Mouse (Mus musculus): ENCODE results near the gene Myb. TPM values are rescaled to one million over a fixed set of nuclear protein-coding genes. Genes with fewer than 3 reads are reported as not detected.

The Myb gene
- total RNA-seq, 2 experiments from 2014 or later = 0.63 to 1.1 TPM

- DNase-seq (ENCODE audit: low spot score in 2 of 2) = no peak
Measured at GRCm38 (mm10) chr10:21087614-21088232, 73.1 kb downstream of the Myb start.

GRCm38 (mm10) chr10:21085044-21085443 lies 75.7 kb downstream of the Myb start:
- DNase-seq (ENCODE audit: low spot score in 2 of 2) = no peak

GRCm38 (mm10) chr10:21083391-21083918 lies 77.3 kb downstream of the Myb start:
- DNase-seq (ENCODE audit: low spot score in 2 of 2) = no peak

GRCm38 (mm10) chr10:21082447-21082846 lies 78.3 kb downstream of the Myb start:
- no peak for DNase-seq (ENCODE audit: low spot score in 2 of 2)

GRCm38 (mm10) chr10:21077151-21077719 lies 83.5 kb downstream of the Myb start:
- DNase-seq (ENCODE audit: low spot score in 2 of 2) = no peak

GRCm38 (mm10) chr10:21076731-21077130 lies 84.1 kb downstream of the Myb start:
- no peak for DNase-seq (ENCODE audit: low spot score in 2 of 2)

GRCm38 (mm10) chr10:21076137-21076536 lies 84.6 kb downstream of the Myb start:
- no peak for DNase-seq (ENCODE audit: low spot score in 2 of 2)

Other genes with a start within 250 kb of the Myb start
- gene Ahi1, start 208.4 kb downstream of the Myb start, total RNA-seq (2021) = 100 to 1,000 TPM; 236 to 240 TPM
- 10 to 100 TPM; 58.8 to 62.9 TPM for gene Hbs1l, start 135.0 kb upstream of the Myb start, total RNA-seq (2021)
- under 1 TPM in 1 of 2 experiments, not detected in 1; 0.18 TPM for gene Aldh8a1, start 216.3 kb upstream of the Myb start, total RNA-seq (2021)